Mouse (Mus musculus): ENCODE data around the gene Nifk. TPM values are rescaled to one million over a fixed set of nuclear protein-coding genes. Genes with fewer than 3 reads are reported as not detected.

The Nifk gene
- 36.2 and 37.0 TPM in 2 replicates for polyA plus RNA-seq (2015; fragmentation: Nextera tagmentation; extraction: Ambion mirVana)

- H3K27ac ChIP-seq (replicated peaks), result peak within 1 kb of the TSS; percentile 25
- peak within 1 kb of the TSS; percentile 86 for H3K4me2 ChIP-seq
- peaks cover 17% of the 10 kb centered on the region for H3K4me1 ChIP-seq (replicated peaks)
- peak; percentile 86 for ATAC-seq (ENCODE audit: insufficient read depth)
- H3K4me3 ChIP-seq (replicated peaks), result peak within 1 kb of the TSS; percentile 86
- H3K27me3 ChIP-seq, result peaks cover 32% of the 10 kb centered on the region
- peaks cover 24% of the 10 kb centered on the region for H3K36me3 ChIP-seq (replicated peaks)
- no peaks in the 10 kb centered on the region for H3K9me3 ChIP-seq (replicated peaks)
- WGBS (ENCODE audit: insufficient replicate concordance), result 0% methylated on average over 37 of the region's 37 CpGs
- peak within 1 kb of the TSS; percentile 75 for H3K9ac ChIP-seq
Measured at GRCm38 (mm10) chr1:118321661-118322201, at the start of gene Nifk. Nifk (plus strand) TSS chr1:118321839.

DNA sequence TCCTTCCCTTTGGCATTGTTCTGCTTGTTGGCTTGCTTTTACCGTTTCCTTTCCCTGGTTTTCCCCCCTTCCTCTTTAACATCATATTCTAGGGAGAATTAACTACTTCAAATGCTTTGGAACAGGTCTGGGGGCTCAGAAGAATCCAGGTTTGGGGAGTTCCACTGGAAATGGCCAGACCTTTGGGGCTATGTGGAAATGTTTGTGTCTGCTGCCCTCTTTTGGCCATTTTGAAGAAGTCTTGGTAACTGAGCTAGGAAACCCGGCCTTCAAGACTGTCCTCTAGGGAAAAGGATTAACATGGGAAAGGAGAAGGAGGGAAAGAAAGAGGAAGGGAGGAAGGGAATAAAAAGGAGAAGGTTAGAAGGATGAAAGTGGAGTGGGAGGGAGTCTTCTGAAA, 46.5 kb upstream of the Nifk start:
- no peaks in the 10 kb centered on the region for H3K36me3 ChIP-seq (replicated peaks)
- no peak overlapping the region for H3K9ac ChIP-seq
- no peak overlapping the region for H3K4me2 ChIP-seq
- no peaks in the 10 kb centered on the region for H3K9me3 ChIP-seq (replicated peaks)
- WGBS (ENCODE audit: insufficient replicate concordance), result 11% methylated on average over 2 of the region's 2 CpGs
- H3K27me3 ChIP-seq, result no peaks in the 10 kb centered on the region
- no peaks in the 10 kb centered on the region for H3K4me1 ChIP-seq (replicated peaks)
- H3K4me3 ChIP-seq (replicated peaks), result no peak overlapping the region
- H3K27ac ChIP-seq (replicated peaks), result no peak overlapping the region
- ATAC-seq (ENCODE audit: insufficient read depth), result no peak

GRCm38 (mm10) chr1:118292291-118292690, 29.3 kb upstream of the Nifk start:
- Histone ChIP-seq H3K9me3 (replicated peaks) (no peaks in the 10 kb centered on the region), H3K4me3 (replicated peaks) (no peak overlapping the region), H3K4me2 (no peak overlapping the region), H3K4me1 (replicated peaks) (no peaks in the 10 kb centered on the region), H3K27ac (replicated peaks) (no peak overlapping the region), H3K36me3 (replicated peaks) (peaks cover 19% of the 10 kb centered on the region), H3K27me3 (no peaks in the 10 kb centered on the region), H3K9ac (no peak overlapping the region)
- no peak for ATAC-seq (ENCODE audit: insufficient read depth)
- WGBS (ENCODE audit: insufficient replicate concordance), result 77% methylated on average over 4 of the region's 4 CpGs

GRCm38 (mm10) chr1:118294192-118294591, 27.4 kb upstream of the Nifk start:
- ATAC-seq (ENCODE audit: insufficient read depth), result no peak
- peaks cover 38% of the 10 kb centered on the region for H3K36me3 ChIP-seq (replicated peaks)
- H3K9ac ChIP-seq, result no peak overlapping the region
- no peak overlapping the region for H3K4me2 ChIP-seq
- no peaks in the 10 kb centered on the region for H3K9me3 ChIP-seq (replicated peaks)
- no peaks in the 10 kb centered on the region for H3K27me3 ChIP-seq
- no peak overlapping the region for H3K4me3 ChIP-seq (replicated peaks)
- no peak overlapping the region for H3K27ac ChIP-seq (replicated peaks)
- WGBS (ENCODE audit: insufficient replicate concordance), result 84% methylated on average over 3 of the region's 3 CpGs
- H3K4me1 ChIP-seq (replicated peaks), result no peaks in the 10 kb centered on the region

GRCm38 (mm10) chr1:118294826-118295225, 26.8 kb upstream of the Nifk start:
- Histone ChIP-seq H3K36me3 (replicated peaks) (peaks cover 45% of the 10 kb centered on the region), H3K9ac (no peak overlapping the region), H3K9me3 (replicated peaks) (no peaks in the 10 kb centered on the region), H3K4me3 (replicated peaks) (no peak overlapping the region), H3K4me1 (replicated peaks) (no peaks in the 10 kb centered on the region), H3K27me3 (no peaks in the 10 kb centered on the region), H3K4me2 (no peak overlapping the region), H3K27ac (replicated peaks) (no peak overlapping the region)
- ATAC-seq (ENCODE audit: insufficient read depth), result no peak
- WGBS (ENCODE audit: insufficient replicate concordance), result 70% methylated on average over 5 of the region's 5 CpGs

DNA sequence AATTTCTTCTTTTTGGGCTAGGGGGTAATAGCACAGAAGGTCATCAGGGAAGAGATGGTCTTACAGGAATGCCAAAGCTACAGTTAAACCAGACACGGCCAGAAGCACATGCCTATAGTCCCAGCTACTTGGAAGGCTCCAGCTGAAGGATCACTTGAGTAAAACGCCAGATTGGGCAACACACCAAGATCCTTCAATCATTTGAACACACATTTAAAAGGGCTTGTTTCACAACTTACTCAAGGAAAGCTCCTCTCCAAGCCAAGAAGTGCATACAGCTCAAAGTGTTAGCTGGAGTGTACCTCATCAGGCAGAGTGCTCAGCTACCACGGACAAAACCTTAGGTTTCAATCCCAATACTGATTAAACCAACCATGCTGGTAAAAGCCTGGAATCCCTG, 25.0 kb upstream of the Nifk start:
- no peaks in the 10 kb centered on the region for H3K4me1 ChIP-seq (replicated peaks)
- 67% methylated on average over 3 of the region's 3 CpGs for WGBS (ENCODE audit: insufficient replicate concordance)
- ATAC-seq (ENCODE audit: insufficient read depth), result no peak

GRCm38 (mm10) chr1:118297719-118298118, 23.9 kb upstream of the Nifk start:
- Histone ChIP-seq H3K4me2 (no peak overlapping the region), H3K27ac (replicated peaks) (no peak overlapping the region), H3K4me3 (replicated peaks) (no peak overlapping the region), H3K9ac (no peak overlapping the region), H3K9me3 (replicated peaks) (no peaks in the 10 kb centered on the region), H3K4me1 (replicated peaks) (no peaks in the 10 kb centered on the region), H3K27me3 (no peaks in the 10 kb centered on the region), H3K36me3 (replicated peaks) (peaks cover 74% of the 10 kb centered on the region)
- ATAC-seq (ENCODE audit: insufficient read depth), result no peak
- WGBS (ENCODE audit: insufficient replicate concordance), result 84% methylated on average over 2 of the region's 2 CpGs

More for the DNA sequence above, 25.0 kb upstream of the Nifk start:
- H3K4me2 ChIP-seq, result no peak overlapping the region
- H3K27me3 ChIP-seq, result no peaks in the 10 kb centered on the region
- H3K9ac ChIP-seq, result no peak overlapping the region
- H3K4me3 ChIP-seq (replicated peaks), result no peak overlapping the region
- H3K36me3 ChIP-seq (replicated peaks), result peaks cover 63% of the 10 kb centered on the region
- no peaks in the 10 kb centered on the region for H3K9me3 ChIP-seq (replicated peaks)
- H3K27ac ChIP-seq (replicated peaks), result no peak overlapping the region

DNA sequence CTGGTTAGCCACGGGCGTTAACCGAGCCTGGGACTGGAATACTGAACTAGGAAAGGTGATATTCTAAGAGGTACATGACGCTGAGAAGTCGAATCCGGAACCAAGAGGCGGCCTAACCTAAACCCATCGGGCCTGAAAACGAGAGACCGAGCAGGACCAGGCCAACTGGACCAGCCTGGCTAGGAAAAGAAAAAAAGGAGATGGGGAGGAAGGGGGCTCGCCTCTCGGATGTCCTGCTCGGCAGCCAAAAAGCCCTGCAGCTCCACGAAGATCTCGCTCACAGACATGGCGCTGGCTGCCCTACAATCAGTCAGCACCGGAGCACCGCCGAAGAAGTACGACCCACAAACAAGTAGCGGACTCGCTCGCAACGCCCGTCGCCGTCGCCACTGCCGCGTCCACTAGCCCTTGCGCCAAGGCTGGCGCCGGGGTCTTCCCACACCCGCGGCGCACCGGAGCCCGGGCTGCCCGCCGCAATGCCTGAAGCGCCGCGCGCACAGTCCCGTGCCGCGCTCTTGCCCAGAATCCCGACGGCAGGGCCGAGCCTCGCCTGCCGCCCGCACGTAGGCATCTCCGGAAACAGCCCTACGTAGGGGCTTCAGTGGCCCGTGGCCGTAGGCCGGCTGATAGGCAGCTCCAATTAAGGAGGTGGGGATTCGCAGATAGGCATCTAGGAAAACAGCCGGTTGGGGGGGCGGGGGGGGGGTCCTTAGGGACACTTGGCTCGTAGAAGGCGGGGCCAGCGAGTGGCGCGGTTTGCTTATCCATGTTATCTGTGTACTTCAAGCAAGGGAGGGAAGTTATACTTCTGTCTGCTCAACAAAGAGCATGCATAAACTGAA, 10.6 kb upstream of the Nifk start:
- peak overlapping the region; percentile 88 for H3K9ac ChIP-seq
- peak overlapping the region; percentile 94 for H3K4me3 ChIP-seq (replicated peaks)
- no peaks in the 10 kb centered on the region for H3K27me3 ChIP-seq
- peaks cover 20% of the 10 kb centered on the region for H3K4me1 ChIP-seq (replicated peaks)
- peak; percentile 98 for ATAC-seq (ENCODE audit: insufficient read depth)
- H3K27ac ChIP-seq (replicated peaks), result peak overlapping the region; percentile 92
- H3K36me3 ChIP-seq (replicated peaks), result peaks cover 19% of the 10 kb centered on the region
- WGBS (ENCODE audit: insufficient replicate concordance), result under 1% methylated on average over 67 of the region's 67 CpGs
- peak overlapping the region; percentile 70 for H3K4me2 ChIP-seq
- no peaks in the 10 kb centered on the region for H3K9me3 ChIP-seq (replicated peaks)

GRCm38 (mm10) chr1:118311622-118312326, 9.9 kb upstream of the Nifk start, which contains the start of gene Tsn:
Tsn (minus strand) TSS chr1:118311739.
- Histone ChIP-seq H3K4me1 (replicated peaks) (peaks cover 20% of the 10 kb centered on the region), H3K27me3 (no peaks in the 10 kb centered on the region), H3K4me2 (peak within 1 kb of the TSS; percentile 70), H3K27ac (replicated peaks) (peak within 1 kb of the TSS; percentile 92), H3K9me3 (replicated peaks) (no peaks in the 10 kb centered on the region), H3K36me3 (replicated peaks) (peaks cover 11% of the 10 kb centered on the region), H3K4me3 (replicated peaks) (peak within 1 kb of the TSS; percentile 94), H3K9ac (peak within 1 kb of the TSS; percentile 88)
- ATAC-seq (ENCODE audit: insufficient read depth), result no peak
- WGBS (ENCODE audit: insufficient replicate concordance), result 31% methylated on average over 12 of the region's 12 CpGs

GRCm38 (mm10) chr1:118320696-118321095, 943 bp upstream of the Nifk start:
- H3K36me3 ChIP-seq (replicated peaks), result peaks cover 23% of the 10 kb centered on the region
- H3K9me3 ChIP-seq (replicated peaks), result no peaks in the 10 kb centered on the region
- ATAC-seq (ENCODE audit: insufficient read depth), result no peak
- no peak overlapping the region for H3K27ac ChIP-seq (replicated peaks)
- no peak overlapping the region for H3K9ac ChIP-seq
- H3K4me2 ChIP-seq, result no peak overlapping the region
- H3K4me3 ChIP-seq (replicated peaks), result no peak overlapping the region
- peaks cover 32% of the 10 kb centered on the region for H3K27me3 ChIP-seq
- peaks cover 17% of the 10 kb centered on the region for H3K4me1 ChIP-seq (replicated peaks)
- 67% methylated on average over 2 of the region's 2 CpGs for WGBS (ENCODE audit: insufficient replicate concordance)

All from liver, embryonic 15.5 days (tissue).